Mouse (Mus musculus) embryonic fibroblast, embryonic 13.5 days (primary cell): Measurements from ENCODE around the gene Rbm34. TPM values are rescaled to one million over a fixed set of nuclear protein-coding genes. Genes with fewer than 3 reads are reported as not detected.

Experiments
- H3K27ac ChIP-seq: 2 replicates; pipeline ENCODE4 v1.5.1; 2012; ENCODE audit warnings: low read length, control low read depth, inconsistent platforms; ENCODE audit not compliant: insufficient read depth
- H3K4me1 ChIP-seq: 2 replicates; pipeline ENCODE4 v1.6.1; 2011; ENCODE audit warnings: low read length; ENCODE audit not compliant: control insufficient read depth, insufficient read depth
- H3K4me3 ChIP-seq: 2 replicates; pipeline ENCODE4 v1.5.1; 2011; ENCODE audit warnings: mild to moderate bottlenecking, control low read depth, low read length; ENCODE audit not compliant: insufficient read depth
- CTCF ChIP-seq: IDR thresholded peaks from 2 replicates; pipeline ENCODE4 v1.5.1; 2011; ENCODE audit warnings: mild to moderate bottlenecking, control low read depth, low read length, moderate library complexity, borderline replicate concordance; ENCODE audit not compliant: insufficient read depth
- POLR2A ChIP-seq: IDR thresholded peaks from 2 replicates; pipeline ENCODE4 v1.6.1; 2011; ENCODE audit warnings: low read depth, mild to moderate bottlenecking, control low read depth, low read length, moderate library complexity
- polyA plus RNA-seq: library from polyadenylated mRNA; stranded (reverse); fragments of >200 nt; gene quantifications from 2 replicates; pipeline ENCODE4 v1.2.4, GENCODE M21; 2011; ENCODE audit warnings: low read depth; ENCODE audit not compliant: missing spikeins, insufficient read length

The Rbm34 gene
- polyA plus RNA-seq, 1 experiment, result 20.9 TPM

DNA sequence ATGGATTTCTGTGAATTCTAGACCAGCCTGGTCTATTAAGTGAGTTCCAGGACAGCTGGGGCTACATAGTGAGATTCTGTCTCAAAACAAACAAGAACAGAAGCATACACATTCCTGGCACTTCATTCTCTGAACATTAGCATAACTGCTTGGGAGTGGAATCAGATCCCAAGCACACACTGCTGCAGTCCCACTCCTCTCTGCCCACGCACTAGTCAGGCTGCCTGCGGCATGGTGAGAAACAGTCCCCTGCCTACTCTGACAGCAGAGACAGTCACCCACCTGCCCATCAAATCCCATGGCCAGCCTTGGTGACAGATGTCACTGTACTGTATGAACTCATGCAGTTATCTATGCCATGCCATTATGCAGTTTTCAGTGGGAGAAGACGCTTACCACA, 9.4 kb downstream of the Rbm34 start:
- no peak overlapping the region for H3K27ac ChIP-seq
- TF ChIP-seq POLR2A (no peak), CTCF (no peak)
- H3K4me1 ChIP-seq, result no peaks in the 10 kb centered on the region
- no peak overlapping the region for H3K4me3 ChIP-seq

DNA sequence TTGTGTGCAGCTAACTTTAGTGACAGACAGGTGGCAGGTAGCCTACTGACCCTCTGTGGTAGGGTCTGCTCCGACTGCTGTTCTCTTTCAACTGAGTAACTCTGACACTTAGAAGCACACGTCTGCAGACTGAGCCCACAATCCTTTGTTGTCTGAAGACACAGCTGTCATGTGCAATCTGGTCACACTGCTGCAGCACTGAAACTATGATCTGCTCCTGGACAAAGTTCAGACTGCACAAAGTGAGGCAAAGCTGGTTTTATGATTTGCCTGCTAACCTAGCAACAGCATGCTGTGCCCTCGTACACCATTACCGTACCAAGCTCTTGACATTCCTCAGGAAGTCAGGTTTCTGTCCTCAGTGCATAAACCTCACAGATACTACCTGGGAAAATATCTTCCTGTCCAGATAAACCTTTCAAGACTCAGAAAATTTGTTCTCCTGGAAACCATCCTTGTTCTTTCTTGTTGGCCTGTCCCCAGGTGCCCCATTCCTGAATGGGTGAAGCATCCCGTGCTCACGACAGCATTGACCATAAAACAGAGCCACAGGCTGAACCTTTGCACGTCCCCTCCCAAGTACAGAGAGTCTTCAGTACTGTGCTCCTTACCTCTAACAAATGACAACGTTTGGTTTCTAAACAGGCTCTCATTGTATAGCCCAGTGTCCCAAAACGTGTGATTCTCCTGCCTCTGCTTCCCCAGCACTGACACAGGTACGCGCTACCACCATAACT, 18.8 kb downstream of the Rbm34 start:
- no peak for TF ChIP-seq CTCF
- TF ChIP-seq POLR2A, result no peak

DNA sequence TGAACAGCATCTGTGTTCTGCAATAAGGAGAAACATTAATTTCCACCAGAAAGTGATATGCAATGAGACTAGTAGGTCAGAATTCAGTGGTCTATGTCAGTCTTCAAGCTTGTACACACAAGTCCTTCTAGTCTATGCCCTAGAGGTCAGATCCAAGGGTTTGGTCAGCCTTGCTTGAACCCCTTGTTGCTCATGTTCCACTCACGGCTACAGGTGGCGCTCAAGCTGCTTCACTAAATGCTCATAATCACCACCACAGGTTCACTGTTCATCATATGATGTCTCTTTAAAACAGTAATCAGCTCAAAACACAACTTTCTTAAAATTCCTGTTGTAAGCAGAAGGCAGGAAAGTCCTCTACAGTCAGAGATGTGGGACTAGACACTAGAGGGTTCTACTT, 21.3 kb downstream of the Rbm34 start:
- Histone ChIP-seq H3K4me1 (no peaks in the 10 kb centered on the region), H3K4me3 (no peak overlapping the region), H3K27ac (no peak overlapping the region)
- no peak for TF ChIP-seq CTCF
- no peak for TF ChIP-seq POLR2A

More for the DNA sequence above, 18.8 kb downstream of the Rbm34 start:
- H3K4me3 ChIP-seq, result no peak overlapping the region
- no peaks in the 10 kb centered on the region for H3K4me1 ChIP-seq
- no peak overlapping the region for H3K27ac ChIP-seq

DNA sequence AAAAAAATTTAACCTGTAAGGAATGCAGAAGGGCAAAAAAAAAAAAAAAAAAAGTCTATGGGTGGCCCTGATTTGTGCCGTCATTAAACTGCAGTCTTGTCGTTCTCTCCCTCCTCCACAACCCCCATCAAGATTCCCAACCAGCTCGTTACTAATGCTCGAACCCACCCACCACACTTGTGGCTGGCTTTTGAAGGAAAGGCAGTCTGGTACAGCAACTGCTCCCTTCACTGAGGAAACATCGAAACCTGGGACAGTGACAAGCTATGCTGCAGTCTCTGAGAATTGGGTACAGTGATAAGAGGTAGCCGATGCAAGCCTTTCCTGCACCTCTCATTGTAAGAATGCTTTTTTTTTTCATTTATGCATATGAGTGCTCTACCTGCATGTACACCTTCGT, 24.4 kb downstream of the Rbm34 start:
- H3K27ac ChIP-seq, result no peak overlapping the region
- peaks cover 6% of the 10 kb centered on the region for H3K4me1 ChIP-seq
- no peak overlapping the region for H3K4me3 ChIP-seq
- TF ChIP-seq POLR2A (no peak), CTCF (no peak)

DNA sequence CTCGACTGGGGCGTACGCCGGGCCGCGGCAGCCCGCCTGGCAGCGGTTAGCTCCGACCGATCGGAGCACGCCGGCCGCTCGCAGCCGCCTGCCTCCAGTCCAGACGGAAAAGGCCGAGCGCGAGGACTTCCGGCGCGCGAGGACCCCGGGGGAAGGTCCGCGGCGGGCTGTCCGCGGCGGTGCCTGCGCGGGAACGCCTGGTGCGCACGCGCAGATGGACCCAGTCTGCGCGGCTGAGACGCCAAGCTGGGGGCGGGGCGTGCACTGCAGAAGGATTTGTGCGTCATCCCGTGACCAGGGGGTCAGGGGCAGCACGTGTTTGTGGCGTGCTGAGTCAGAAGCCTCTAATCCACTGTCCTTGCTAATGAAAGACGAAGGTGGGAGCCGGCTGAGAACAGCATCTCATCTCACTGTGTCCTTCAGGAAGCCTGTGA, 25.1 kb downstream of the Rbm34 start, which contains the start of gene Tomm20:
Gene Tomm20 (minus strand): TSS at position 115 of the 434 bp plus-strand sequence.
- Histone ChIP-seq H3K4me3 (peak within 1 kb of the TSS; percentile 72), H3K27ac (peak within 1 kb of the TSS; percentile 51), H3K4me1 (peaks cover 6% of the 10 kb centered on the region)
- TF ChIP-seq CTCF (no peak), POLR2A (no peak; the same call in 1 of the 2 replicates)

DNA sequence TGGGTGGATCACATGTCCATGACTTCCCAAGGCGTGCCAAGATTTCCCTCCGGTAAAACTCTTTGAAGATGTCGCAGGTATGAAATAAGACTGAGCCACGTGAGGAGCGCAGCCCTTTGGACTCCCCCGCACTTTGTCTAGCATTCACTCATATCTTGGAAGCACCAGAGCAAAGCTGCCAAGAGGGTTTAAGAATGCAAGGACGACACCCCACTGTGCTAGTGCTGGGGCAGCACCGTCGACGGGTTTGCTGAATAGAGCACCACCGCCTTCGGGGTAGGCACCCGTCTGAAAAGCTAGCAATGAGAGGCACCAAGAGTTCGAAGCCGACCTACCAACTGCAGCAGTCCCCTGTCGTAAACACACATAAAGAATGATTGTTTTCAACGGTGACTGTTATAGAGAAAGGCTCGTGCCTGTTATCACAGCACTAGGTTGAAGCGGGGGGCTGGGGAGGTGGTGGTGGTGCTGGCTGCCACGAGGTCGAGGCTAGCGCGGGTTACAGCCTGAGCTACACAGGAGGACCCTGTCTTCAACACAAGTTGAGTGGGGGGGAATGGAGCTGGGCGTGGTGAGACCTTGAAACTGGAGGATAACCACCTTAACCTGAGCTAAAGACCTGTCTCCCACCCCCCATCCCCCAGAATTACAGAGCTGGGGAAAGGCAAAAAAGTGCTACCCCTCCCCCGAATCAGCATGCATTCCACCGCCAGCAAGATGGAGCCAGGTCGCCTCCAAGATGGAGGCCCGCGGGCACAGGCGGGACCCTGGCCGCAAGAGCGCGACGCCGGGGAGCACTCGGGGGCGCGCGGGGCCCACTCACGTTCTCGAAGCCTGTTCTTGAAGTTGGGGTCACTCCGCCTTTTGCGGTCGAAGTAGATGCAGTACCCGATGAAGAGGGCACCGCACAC, 25.8 kb downstream of the Rbm34 start:
- Histone ChIP-seq H3K27ac (peak overlapping the region; percentile 49), H3K4me1 (peaks cover 6% of the 10 kb centered on the region), H3K4me3 (peak overlapping the region; percentile 72)
- TF ChIP-seq CTCF, result no peak
- peak; percentile 15; the same call in 1 of the 2 replicates for TF ChIP-seq POLR2A

DNA sequence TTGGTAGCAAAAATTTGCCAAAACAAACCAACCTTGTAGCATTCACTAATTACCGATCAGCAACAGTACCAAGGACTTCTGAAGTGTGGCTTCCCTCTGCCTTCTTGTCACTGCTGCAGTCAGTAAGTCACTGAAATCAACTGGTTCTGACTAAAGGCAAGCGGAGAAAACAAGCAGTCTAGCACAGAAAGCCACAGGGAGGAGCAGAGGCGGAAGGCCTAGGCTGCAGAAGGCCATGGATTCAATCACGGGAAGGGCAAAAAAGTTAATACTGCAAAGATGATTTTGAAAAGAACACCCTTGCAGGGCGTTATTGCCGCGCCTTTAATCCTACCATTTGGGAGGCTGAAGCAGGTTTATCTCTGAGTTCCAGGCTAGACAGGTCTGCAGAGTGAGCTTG, 27.3 kb downstream of the Rbm34 start:
- TF ChIP-seq CTCF, result no peak
- TF ChIP-seq POLR2A, result no peak
- peaks cover 6% of the 10 kb centered on the region for H3K4me1 ChIP-seq
- H3K4me3 ChIP-seq, result peak overlapping the region; percentile 72
- H3K27ac ChIP-seq, result no peak overlapping the region

DNA sequence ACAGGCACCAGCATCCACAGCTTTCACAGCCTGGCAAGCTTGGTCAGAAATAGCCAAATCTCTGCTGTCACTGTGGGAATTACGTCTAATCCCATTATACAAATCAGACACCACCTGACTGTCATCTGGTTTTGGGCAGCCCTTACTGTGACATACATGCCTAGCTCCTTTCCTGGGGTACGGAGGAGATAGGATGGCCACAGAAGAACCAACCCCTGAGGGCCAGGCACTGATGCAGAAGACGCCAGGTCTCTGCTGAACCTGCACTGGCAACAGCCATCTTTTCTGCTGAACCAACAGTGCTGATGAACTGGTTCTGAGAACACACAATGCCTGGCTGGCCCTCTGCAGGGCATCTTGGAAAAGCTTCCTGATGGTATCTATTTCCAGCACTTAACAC, 33.5 kb downstream of the Rbm34 start:
- TF ChIP-seq POLR2A (no peak), CTCF (no peak)

DNA sequence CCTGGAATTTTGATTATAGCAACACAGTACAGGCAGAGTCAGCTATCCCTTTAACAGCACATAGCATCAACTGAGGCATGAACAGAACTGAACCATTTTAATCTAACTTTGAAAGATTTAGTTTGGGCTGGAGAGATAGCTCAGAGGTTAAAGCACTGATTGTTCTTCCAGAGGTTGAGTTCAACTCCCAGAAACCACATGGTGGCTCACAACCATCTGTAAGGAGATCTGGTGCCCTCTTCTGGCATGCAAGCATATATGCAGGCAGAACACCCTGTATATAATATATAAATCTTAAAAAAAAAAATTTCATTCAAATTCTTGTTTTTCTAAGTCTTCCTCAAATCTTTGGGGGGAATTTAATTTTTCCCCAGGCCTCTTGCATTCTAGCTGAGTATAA, 34.9 kb downstream of the Rbm34 start:
- Histone ChIP-seq H3K4me3 (no peak overlapping the region), H3K27ac (no peak overlapping the region), H3K4me1 (peaks cover 13% of the 10 kb centered on the region)
- TF ChIP-seq CTCF (no peak), POLR2A (no peak)

More for the DNA sequence above, 33.5 kb downstream of the Rbm34 start:
- Histone ChIP-seq H3K4me3 (no peak overlapping the region), H3K4me1 (peaks cover 16% of the 10 kb centered on the region), H3K27ac (no peak overlapping the region)
